16 mouse cellular contexts compared by ENCODE assay signal in genomic region chr8:70756476-70757040, GRCm38 (mm10). TPM values are rescaled to one million over a fixed set of nuclear protein-coding genes. Genes with fewer than 3 reads are reported as not detected.
DNase-seq lines count a peak whose midpoint lies in the region; ATAC-seq lines count a peak whose summit lies in the region.
"Had no signal": no experiment of that assay in that cellular context is flagged by ENCODE, and none has a peak within 500 bp of the region (broad histone marks: within the 10 kb centered on the region; RNA-seq: fewer than 3 reads in every experiment).

No protein-coding gene starts in this region.

- H3K27ac ChIP-seq in hindbrain, embryonic 12.5 days: no peak overlapping the region
- H3K27ac ChIP-seq in hindbrain, embryonic 16.5 days (ENCODE audit: low read depth, low read length): no peak overlapping the region; the same call in 1 of the 2 replicates
- H3K27ac ChIP-seq in liver, embryonic 12.5 days: peak overlapping the region; percentile 26; the same call in 1 of the 2 replicates
- no peak overlapping the region for H3K27ac ChIP-seq in liver, embryonic 11.5 days (ENCODE audit: low read depth, low read length)

- H3K9me3 ChIP-seq in hindbrain, embryonic 12.5 days (replicated peaks): no peaks in the 10 kb centered on the region
- no peaks in the 10 kb centered on the region for H3K9me3 ChIP-seq in hindbrain, embryonic 16.5 days (ENCODE audit: control insufficient read depth, low read length)
- no peaks in the 10 kb centered on the region for H3K9me3 ChIP-seq in liver, embryonic 12.5 days (replicated peaks)
- H3K9me3 ChIP-seq in liver, embryonic 11.5 days (ENCODE audit: control insufficient read depth, low read length): no peaks in the 10 kb centered on the region
- H3K9me3 ChIP-seq: G1E had no signal

- H3K4me2 ChIP-seq in hindbrain, embryonic 12.5 days (replicated peaks): no peak overlapping the region
- no peak overlapping the region for H3K4me2 ChIP-seq in hindbrain, embryonic 16.5 days (ENCODE audit: low read length)
- H3K4me2 ChIP-seq in liver, embryonic 12.5 days: no peak overlapping the region
- H3K4me2 ChIP-seq in liver, embryonic 11.5 days: no peak overlapping the region

- H3K9ac ChIP-seq in hindbrain, embryonic 12.5 days: 0 out of 2 replicates have a peak overlapping the region, but pooled peaks have one; percentile 84
- H3K9ac ChIP-seq in hindbrain, embryonic 16.5 days (ENCODE audit: low read depth, low read length): no peak overlapping the region
- no peak overlapping the region for H3K9ac ChIP-seq in liver, embryonic 12.5 days
- no peak overlapping the region for H3K9ac ChIP-seq in liver, embryonic 11.5 days (ENCODE audit: low read depth, low read length)

- ATAC-seq in hindbrain, embryonic 12.5 days (ENCODE audit: low FRiP score): no peak
- ATAC-seq in hindbrain, embryonic 16.5 days: no peak
- ATAC-seq in liver, embryonic 12.5 days: no peak
- no peak for ATAC-seq in liver, embryonic 11.5 days (replicated peaks; ENCODE audit: low FRiP score)
- no peak for ATAC-seq in inflammation-experienced regulatory T-cells, adult 6 months
- ATAC-seq: forebrain, embryonic 16.5 days had no signal

- intact Hi-C loops in left cerebral cortex, postnatal 25 days (cut with DNase I): loop anchor here (10.0 kb wide), 1 partner anchor 212 kb away; no protein-coding TSS in a partner anchor

- H3K36me3 ChIP-seq in hindbrain, embryonic 12.5 days: peaks cover 24% of the 10 kb centered on the region
- H3K36me3 ChIP-seq in hindbrain, embryonic 16.5 days (ENCODE audit: control insufficient read depth, insufficient read depth, low read length): peaks cover 22% of the 10 kb centered on the region
- H3K36me3 ChIP-seq in liver, embryonic 12.5 days: peaks cover 29% of the 10 kb centered on the region
- H3K36me3 ChIP-seq in liver, embryonic 11.5 days (ENCODE audit: control insufficient read depth, insufficient read depth, low read length): no peaks in the 10 kb centered on the region; the same call in 1 of the 2 replicates

- WGBS in hindbrain, embryonic 12.5 days: 89% methylated on average over 6 of the region's 6 CpGs
- 88% methylated on average over 6 of the region's 6 CpGs for WGBS in hindbrain, embryonic 16.5 days
- 85% methylated on average over 6 of the region's 6 CpGs for WGBS in liver, embryonic 12.5 days (ENCODE audit: insufficient replicate concordance)
- WGBS in liver, embryonic 11.5 days: 95% methylated on average over 6 of the region's 6 CpGs

- H3K4me3 ChIP-seq in hindbrain, embryonic 12.5 days: no peak overlapping the region
- no peak overlapping the region for H3K4me3 ChIP-seq in hindbrain, embryonic 16.5 days (ENCODE audit: low read length)
- H3K4me3 ChIP-seq in liver, embryonic 12.5 days: no peak overlapping the region
- H3K4me3 ChIP-seq in liver, embryonic 11.5 days (ENCODE audit: low read depth, low read length): no peak overlapping the region

- peak; percentile 55 for DNase-seq in cerebellum, adult 11-12 months
- no peak for DNase-seq in cerebellum, postnatal 4 days (ENCODE audit: low spot score in 2 of 2)
- DNase-seq in liver, embryonic 11.5 days (ENCODE audit: low spot score): no peak
- DNase-seq in left cerebral cortex, postnatal 25 days (ENCODE audit: low spot score in 2 of 2): peak; percentile 1 to 6
- DNase-seq: heart, postnatal 4 days; lung, adult 2 months had no signal

- no peaks in the 10 kb centered on the region for H3K27me3 ChIP-seq in hindbrain, embryonic 12.5 days
- H3K27me3 ChIP-seq in hindbrain, embryonic 16.5 days (replicated peaks; ENCODE audit: control insufficient read depth, insufficient read depth, low read length): no peaks in the 10 kb centered on the region
- no peaks in the 10 kb centered on the region for H3K27me3 ChIP-seq in liver, embryonic 12.5 days (replicated peaks)
- no peaks in the 10 kb centered on the region for H3K27me3 ChIP-seq in liver, embryonic 11.5 days (replicated peaks; ENCODE audit: control insufficient read depth, insufficient read depth, low read length)

- H3K4me1 ChIP-seq in hindbrain, embryonic 12.5 days: peaks cover 54% of the 10 kb centered on the region
- H3K4me1 ChIP-seq in hindbrain, embryonic 16.5 days (ENCODE audit: control insufficient read depth, insufficient read depth, low read depth, low read length): peaks cover 44% of the 10 kb centered on the region
- peaks cover 76% of the 10 kb centered on the region for H3K4me1 ChIP-seq in liver, embryonic 12.5 days
- peaks cover 42% of the 10 kb centered on the region for H3K4me1 ChIP-seq in liver, embryonic 11.5 days (replicated peaks; ENCODE audit: control insufficient read depth, insufficient read depth, low read length)

RNA-seq across cellular contexts. Expression of gene Rab3a, which starts 2.1 kb away (rescaled TPM):
- 126 and 134 TPM in 2 replicates for polyA plus RNA-seq in hindbrain, embryonic 12.5 days (2016; fragmentation: Nextera tagmentation; extraction: Ambion mirVana)
- polyA plus RNA-seq in hindbrain, embryonic 16.5 days (2015; fragmentation: Nextera tagmentation; extraction: Ambion mirVana): 622 and 635 TPM in 2 replicates
- polyA plus RNA-seq in liver, embryonic 12.5 days (2016; fragmentation: Nextera tagmentation; extraction: Ambion mirVana): 3.3 and 3.9 TPM in 2 replicates
- polyA plus RNA-seq in liver, embryonic 11.5 days (2014; fragmentation: Nextera tagmentation; extraction: Ambion mirVana): 6.3 and 6.9 TPM in 2 replicates
- 100 to 1,000 TPM; 830 to 904 TPM for total RNA-seq in left cerebral cortex, postnatal 25 days (2021)
- 1 to 10 TPM; 4.6 to 8.6 (median 7.9) TPM for polyA plus RNA-seq in inflammation-experienced regulatory T-cells, adult 6 months (2017; shearing (Covaris generic))

RNA-seq across cellular contexts. Expression of gene Mpv17l2, which starts 4.2 kb away (rescaled TPM):
- polyA plus RNA-seq in hindbrain, embryonic 12.5 days (2016; fragmentation: Nextera tagmentation; extraction: Ambion mirVana): 38.2 and 38.3 TPM in 2 replicates
- 48.6 and 49.9 TPM in 2 replicates for polyA plus RNA-seq in hindbrain, embryonic 16.5 days (2015; fragmentation: Nextera tagmentation; extraction: Ambion mirVana)
- polyA plus RNA-seq in liver, embryonic 12.5 days (2016; fragmentation: Nextera tagmentation; extraction: Ambion mirVana): 52.2 and 52.7 TPM in 2 replicates
- 67.7 and 76.4 TPM in 2 replicates for polyA plus RNA-seq in liver, embryonic 11.5 days (2014; fragmentation: Nextera tagmentation; extraction: Ambion mirVana)
- total RNA-seq in left cerebral cortex, postnatal 25 days (2021): 10 to 100 TPM; 34.5 to 43.2 TPM
- polyA plus RNA-seq in inflammation-experienced regulatory T-cells, adult 6 months (2017; shearing (Covaris generic)): 10 to 100 TPM; 35.5 to 46.1 (median 42.5) TPM

RNA-seq across cellular contexts. Expression of gene Pik3r2, which starts 20.0 kb away (rescaled TPM):
- polyA plus RNA-seq in hindbrain, embryonic 12.5 days (2016; fragmentation: Nextera tagmentation; extraction: Ambion mirVana): 84.5 and 85.5 TPM in 2 replicates
- polyA plus RNA-seq in hindbrain, embryonic 16.5 days (2015; fragmentation: Nextera tagmentation; extraction: Ambion mirVana): 115 and 118 TPM in 2 replicates
- polyA plus RNA-seq in liver, embryonic 12.5 days (2016; fragmentation: Nextera tagmentation; extraction: Ambion mirVana): 23.3 and 27.3 TPM in 2 replicates
- 41.5 and 44.6 TPM in 2 replicates for polyA plus RNA-seq in liver, embryonic 11.5 days (2014; fragmentation: Nextera tagmentation; extraction: Ambion mirVana)
- 100 to 1,000 TPM; 150 to 152 TPM for total RNA-seq in left cerebral cortex, postnatal 25 days (2021)
- 1 to 10 TPM; 2.6 to 5.4 (median 5.4) TPM for polyA plus RNA-seq in inflammation-experienced regulatory T-cells, adult 6 months (2017; shearing (Covaris generic))

RNA-seq across cellular contexts. Expression of gene Pde4c, which starts 33.0 kb away (rescaled TPM):
- 0.26 and 0.39 TPM in 2 replicates for polyA plus RNA-seq in hindbrain, embryonic 12.5 days (2016; fragmentation: Nextera tagmentation; extraction: Ambion mirVana)
- polyA plus RNA-seq in hindbrain, embryonic 16.5 days (2015; fragmentation: Nextera tagmentation; extraction: Ambion mirVana): 0.19 and 0.42 TPM in 2 replicates
- polyA plus RNA-seq in liver, embryonic 12.5 days (2016; fragmentation: Nextera tagmentation; extraction: Ambion mirVana): 0.56 and 0.71 TPM in 2 replicates
- 0.83 and 1.3 TPM in 2 replicates for polyA plus RNA-seq in liver, embryonic 11.5 days (2014; fragmentation: Nextera tagmentation; extraction: Ambion mirVana)
- total RNA-seq in left cerebral cortex, postnatal 25 days (2021): 1 to 10 TPM; 1.6 to 1.7 TPM
- under 1 TPM; 0.19 to 0.59 (median 0.25) TPM for polyA plus RNA-seq in inflammation-experienced regulatory T-cells, adult 6 months (2017; shearing (Covaris generic))
- total RNA-seq: megakaryocyte, adult 5-6 weeks had no signal

RNA-seq across cellular contexts. Expression of gene Gm3336, which starts 38.2 kb away (rescaled TPM):
- polyA plus RNA-seq in hindbrain, embryonic 12.5 days (2016; fragmentation: Nextera tagmentation; extraction: Ambion mirVana): not detected in 2 replicates
- polyA plus RNA-seq in hindbrain, embryonic 16.5 days (2015; fragmentation: Nextera tagmentation; extraction: Ambion mirVana): 0.19 TPM in 1 of 2 replicates, not detected in the other
- polyA plus RNA-seq in liver, embryonic 12.5 days (2016; fragmentation: Nextera tagmentation; extraction: Ambion mirVana): not detected in 2 replicates
- 0.15 TPM in 1 of 2 replicates, not detected in the other for polyA plus RNA-seq in liver, embryonic 11.5 days (2014; fragmentation: Nextera tagmentation; extraction: Ambion mirVana)
- not detected for total RNA-seq in left cerebral cortex, postnatal 25 days (2021)
- polyA plus RNA-seq in inflammation-experienced regulatory T-cells, adult 6 months (2017; shearing (Covaris generic)): under 1 TPM in 1 of 3 experiments, not detected in 2; 0.55 TPM
- total RNA-seq: heart, adult 18-20 months; heart, postnatal 4 days; left cerebral cortex, postnatal 36 days; megakaryocyte, adult 5-6 weeks had no signal
- polyA plus RNA-seq: embryonic facial prominence, embryonic 11.5 days; forebrain, embryonic 16.5 days had no signal

Comparison
In these comparisons a context has a peak if more than half of its experiments do, and no peak if none do; other contexts are left out.
1. DNase-seq: peak in cerebellum, adult 11-12 months (single experiment) and left cerebral cortex, postnatal 25 days (2 of 2); none in cerebellum, postnatal 4 days (0 of 2) and liver, embryonic 11.5 days (single experiment).
2. RNA of gene Rab3a, which starts 2.1 kb away (polyA plus RNA-seq): 622 to 635 TPM in hindbrain, embryonic 16.5 days and 126 to 134 TPM in hindbrain, embryonic 12.5 days; 4.6 to 8.6 TPM in inflammation-experienced regulatory T-cells, adult 6 months, 6.3 to 6.9 TPM in liver, embryonic 11.5 days and 3.3 to 3.9 TPM in liver, embryonic 12.5 days; every median in the first group is over 10 times any median in the second.